Mouse (Mus musculus) forebrain, embryonic 12.5 days (tissue): ENCODE results near the gene Ager. TPM values are rescaled to one million over a fixed set of nuclear protein-coding genes. Genes with fewer than 3 reads are reported as not detected.

Experiments used
- ATAC-seq: fragments of 200-750 bp; cut with Nextera tagmentation; 2 replicates; pipeline ENCODE4 v1.8.0; 2017; ENCODE audit warnings: moderate TSS enrichment; ENCODE audit not compliant: low FRiP score
- H3K27ac ChIP-seq: fragments of 300-500 bp; sonication (generic); 2 replicates; pipeline ENCODE4 v1.5.1; 2016; ENCODE audit warnings: mild to moderate bottlenecking
- H3K27me3 ChIP-seq: fragments of 300-500 bp; sonication (generic); 2 replicates; pipeline ENCODE4 v1.6.1; 2016; ENCODE audit warnings: mild to moderate bottlenecking
- H3K36me3 ChIP-seq: fragments of 300-500 bp; sonication (generic); replicated peaks from 2 replicates; pipeline ENCODE4 v1.6.1; 2016; ENCODE audit warnings: mild to moderate bottlenecking
- H3K4me1 ChIP-seq: fragments of 300-500 bp; sonication (generic); 2 replicates; pipeline ENCODE4 v1.6.1; 2016
- H3K4me2 ChIP-seq: fragments of 300-500 bp; sonication (generic); 2 replicates; pipeline ENCODE4 v1.6.1; 2016; ENCODE audit warnings: mild to moderate bottlenecking, moderate library complexity
- H3K4me3 ChIP-seq: fragments of 300-500 bp; sonication (generic); replicated peaks from 2 replicates; pipeline ENCODE4 v1.5.1; 2016; ENCODE audit warnings: mild to moderate bottlenecking
- H3K9ac ChIP-seq: fragments of 300-500 bp; sonication (generic); 2 replicates; pipeline ENCODE4 v1.6.1; 2016; ENCODE audit warnings: mild to moderate bottlenecking
- H3K9me3 ChIP-seq: fragments of 300-500 bp; sonication (generic); 2 replicates; pipeline ENCODE4 v1.6.1; 2016
- WGBS: fragments of 180-500 bp; shearing (Covaris S2); methylation state at CpG from one replicate; pipeline ENCODE4 v1.1.7; 2016; 5-methylcytosine and 5-hydroxymethylcytosine counted together
- polyA plus RNA-seq: library from polyadenylated mRNA; unstranded; fragments of >200 nt; fragmentation: Nextera tagmentation; extraction: Ambion mirVana; gene quantifications from 2 replicates; pipeline ENCODE4 v1.2.1, GENCODE M21; 2016

The Ager gene
- polyA plus RNA-seq, 1 experiment from 2014 or later = 2.6 TPM

DNA sequence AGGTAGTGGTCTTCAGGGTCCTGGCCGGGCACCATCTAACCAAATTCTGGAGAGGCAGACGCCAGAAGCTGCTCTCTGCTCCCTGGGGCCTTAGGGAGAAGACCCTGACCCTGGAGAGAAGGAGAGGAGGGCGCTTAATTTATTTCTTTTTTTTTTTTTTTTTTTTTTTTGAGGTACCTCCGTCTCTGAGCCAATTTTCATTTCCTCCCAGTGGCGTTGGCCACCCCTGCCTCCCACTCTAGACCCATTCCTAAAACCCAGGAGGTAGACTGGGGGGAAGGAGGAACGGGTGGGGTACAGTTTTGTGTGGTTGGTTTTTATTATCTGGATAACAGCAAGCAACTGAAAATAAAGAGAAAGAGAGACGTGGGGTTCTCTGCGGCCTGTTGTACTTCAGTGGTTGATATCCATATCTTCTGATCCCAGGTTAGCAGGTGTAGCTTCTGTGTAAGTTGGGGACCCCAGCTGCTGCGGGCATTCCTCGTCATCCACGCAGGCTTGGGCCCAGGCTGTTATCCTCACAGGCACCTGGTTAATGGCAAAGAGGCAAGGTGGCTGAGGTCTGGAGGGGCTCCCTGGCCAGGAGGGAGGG, 15.5 kb downstream of the Ager start:
- Histone ChIP-seq H3K4me1 (no peaks in the 10 kb centered on the region; the same call in 1 of the 2 replicates), H3K9me3 (no peaks in the 10 kb centered on the region), H3K9ac (no peak overlapping the region), H3K27ac (no peak overlapping the region), H3K4me3 (no peak overlapping the region), H3K4me2 (no peak overlapping the region), H3K27me3 (no peaks in the 10 kb centered on the region), H3K36me3 (peaks cover 72% of the 10 kb centered on the region)
- 89% methylated on average over 11 of the region's 11 CpGs for WGBS
- no peak for ATAC-seq

DNA sequence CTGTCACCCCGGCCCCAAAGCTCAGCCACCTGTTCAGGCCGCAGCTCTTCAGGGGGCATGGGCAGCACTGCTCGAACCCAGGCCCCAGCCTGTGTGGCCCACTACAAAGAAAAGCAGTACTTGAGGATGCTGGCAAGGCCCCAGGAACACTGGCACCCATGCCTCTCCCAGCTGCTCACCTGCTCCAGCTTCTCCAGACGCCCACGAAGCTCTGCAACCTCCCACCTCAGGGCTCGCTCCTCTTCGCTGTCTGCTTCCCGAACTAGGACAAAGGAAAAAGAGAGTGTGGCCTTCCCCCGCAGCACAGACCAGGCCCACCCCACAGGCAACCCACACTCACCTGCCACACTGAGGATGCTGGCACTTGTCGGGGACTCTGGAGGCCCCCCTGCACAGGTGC, 16.2 kb downstream of the Ager start:
- Histone ChIP-seq H3K4me3 (no peak overlapping the region), H3K4me1 (no peaks in the 10 kb centered on the region; the same call in 1 of the 2 replicates), H3K9ac (no peak overlapping the region), H3K27ac (no peak overlapping the region), H3K36me3 (peaks cover 72% of the 10 kb centered on the region), H3K9me3 (no peaks in the 10 kb centered on the region), H3K27me3 (no peaks in the 10 kb centered on the region), H3K4me2 (no peak overlapping the region)
- ATAC-seq = no peak
- 94% methylated on average over 10 of the region's 10 CpGs for WGBS

GRCm38 (mm10) chr17:34615871-34616270, 18.2 kb downstream of the Ager start, which contains the start of gene Egfl8:
TSS of gene Egfl8 (minus strand) at chr17:34615971.
- no peaks in the 10 kb centered on the region for H3K27me3 ChIP-seq
- no peaks in the 10 kb centered on the region for H3K4me1 ChIP-seq
- no peak for ATAC-seq
- H3K4me3 ChIP-seq = no peak within 1 kb of the TSS
- peaks cover 67% of the 10 kb centered on the region for H3K36me3 ChIP-seq
- H3K9me3 ChIP-seq = no peaks in the 10 kb centered on the region
- 68% methylated on average over 6 of the region's 6 CpGs for WGBS
- 0 out of 2 replicates have a peak within 1 kb of the TSS, but pooled peaks have one; percentile 19 for H3K27ac ChIP-seq
- no peak within 1 kb of the TSS for H3K4me2 ChIP-seq
- H3K9ac ChIP-seq = peak within 1 kb of the TSS; percentile 4; the same call in 1 of the 2 replicates

GRCm38 (mm10) chr17:34618999-34619398, 21.3 kb downstream of the Ager start:
- H3K36me3 ChIP-seq = peaks cover 58% of the 10 kb centered on the region
- no peaks in the 10 kb centered on the region for H3K9me3 ChIP-seq
- H3K27ac ChIP-seq = no peak overlapping the region
- H3K9ac ChIP-seq = no peak overlapping the region
- H3K4me1 ChIP-seq = no peaks in the 10 kb centered on the region
- H3K27me3 ChIP-seq = no peaks in the 10 kb centered on the region
- ATAC-seq = peak; percentile 30; the same call in 1 of the 2 replicates
- 14% methylated on average over 6 of the region's 6 CpGs for WGBS
- H3K4me3 ChIP-seq = no peak overlapping the region
- no peak overlapping the region for H3K4me2 ChIP-seq

DNA sequence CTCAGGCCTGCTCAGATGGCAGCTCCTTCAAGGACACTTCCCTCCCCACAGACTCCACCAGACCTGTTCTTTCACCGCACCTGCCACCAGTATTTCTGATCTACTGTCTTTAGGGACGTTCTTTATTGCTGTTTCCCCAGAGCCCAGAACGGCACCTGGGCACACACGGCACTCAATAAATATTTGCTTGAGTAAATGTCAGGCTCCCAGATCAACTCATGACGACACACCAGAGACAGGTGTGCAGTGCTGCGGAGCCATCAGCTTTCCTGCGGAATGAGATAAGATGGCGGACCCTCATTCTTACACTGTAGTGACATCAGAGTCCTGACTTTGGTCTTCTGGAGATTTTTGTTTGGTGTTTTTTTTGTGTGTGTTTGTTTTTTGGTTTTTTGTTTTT, 23.3 kb downstream of the Ager start:
- Histone ChIP-seq H3K9me3 (no peaks in the 10 kb centered on the region), H3K36me3 (peaks cover 39% of the 10 kb centered on the region), H3K9ac (no peak overlapping the region), H3K4me3 (no peak overlapping the region), H3K27ac (no peak overlapping the region), H3K4me1 (peaks cover 4% of the 10 kb centered on the region), H3K27me3 (no peaks in the 10 kb centered on the region), H3K4me2 (no peak overlapping the region)
- ATAC-seq = no peak
- 89% methylated on average over 8 of the region's 8 CpGs for WGBS

GRCm38 (mm10) chr17:34623161-34623560, 25.5 kb downstream of the Ager start:
- peaks cover 23% of the 10 kb centered on the region for H3K36me3 ChIP-seq
- 90% methylated on average over 9 of the region's 9 CpGs for WGBS
- H3K4me1 ChIP-seq = peaks cover 18% of the 10 kb centered on the region
- ATAC-seq = no peak
- H3K9ac ChIP-seq = no peak overlapping the region
- H3K9me3 ChIP-seq = no peaks in the 10 kb centered on the region
- H3K4me2 ChIP-seq = no peak overlapping the region
- H3K4me3 ChIP-seq = no peak overlapping the region
- no peak overlapping the region for H3K27ac ChIP-seq
- no peaks in the 10 kb centered on the region for H3K27me3 ChIP-seq

DNA sequence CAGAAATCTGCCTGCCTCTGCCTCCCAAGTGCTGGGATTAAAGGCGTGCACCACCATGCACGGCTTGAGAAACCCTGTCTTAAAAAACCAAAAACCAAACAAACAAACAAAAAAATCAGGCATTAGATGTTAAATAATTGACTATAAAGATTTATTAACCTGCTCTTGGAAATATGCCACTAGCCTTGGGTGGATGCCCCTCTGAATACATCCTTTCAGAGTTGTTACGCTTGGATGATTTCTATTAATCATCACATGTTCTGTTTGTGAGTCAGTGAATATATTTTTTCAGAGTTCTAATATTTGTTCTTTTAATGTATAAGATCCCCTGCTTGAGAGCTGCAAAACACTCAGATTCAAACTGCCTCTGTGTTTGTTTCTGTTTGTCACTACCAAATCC, 27.3 kb downstream of the Ager start:
- Histone ChIP-seq H3K36me3 (peaks cover 23% of the 10 kb centered on the region), H3K4me3 (no peak overlapping the region), H3K27me3 (peaks cover 12% of the 10 kb centered on the region), H3K4me1 (peaks cover 37% of the 10 kb centered on the region), H3K4me2 (no peak overlapping the region), H3K9ac (no peak overlapping the region), H3K9me3 (no peaks in the 10 kb centered on the region), H3K27ac (no peak overlapping the region)
- no peak for ATAC-seq
- 96% methylated on average over 3 of the region's 3 CpGs for WGBS

DNA sequence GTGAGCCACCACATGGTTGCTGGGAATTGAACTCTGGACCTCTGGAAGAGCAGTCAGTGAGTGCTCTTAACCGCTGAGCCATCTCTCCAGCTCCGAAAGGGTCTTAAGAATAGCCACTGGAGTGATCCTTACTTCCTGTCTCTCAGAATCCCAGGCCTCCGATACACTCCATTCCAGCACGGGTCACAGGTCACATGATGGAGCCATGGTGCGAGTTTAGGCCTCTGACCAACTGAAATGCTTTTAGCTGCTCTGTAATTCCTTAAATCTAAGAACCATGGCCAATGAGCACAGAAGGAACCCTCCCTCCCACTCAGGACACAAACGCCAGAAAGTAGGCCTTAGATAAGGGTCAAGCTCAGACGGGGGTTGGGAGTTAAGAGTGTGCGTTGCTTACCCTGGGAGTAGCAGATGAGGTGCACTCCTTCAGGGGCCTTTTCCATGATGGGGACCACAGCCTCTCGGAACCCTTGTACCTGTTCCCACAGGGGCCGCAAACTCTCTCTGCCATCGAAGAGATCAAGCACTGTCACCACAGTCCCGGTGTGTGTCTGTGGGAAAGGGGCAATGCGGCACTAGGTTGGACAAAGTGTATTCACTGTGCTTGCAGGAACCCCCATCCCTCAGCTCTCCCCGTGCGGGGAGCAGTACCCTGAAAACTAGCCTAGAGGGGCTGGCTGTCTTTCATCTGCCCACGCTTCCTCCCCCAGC, 28.6 kb downstream of the Ager start:
- peak overlapping the region; percentile 87 for H3K4me2 ChIP-seq
- H3K9me3 ChIP-seq = no peaks in the 10 kb centered on the region
- H3K9ac ChIP-seq = peak overlapping the region; percentile 73
- ATAC-seq = peak; percentile 0; the same call in 1 of the 2 replicates
- WGBS = 57% methylated on average over 16 of the region's 16 CpGs
- H3K4me1 ChIP-seq = peaks cover 49% of the 10 kb centered on the region
- H3K36me3 ChIP-seq = peaks cover 17% of the 10 kb centered on the region
- peak overlapping the region; percentile 71 for H3K4me3 ChIP-seq
- peaks cover 24% of the 10 kb centered on the region for H3K27me3 ChIP-seq
- peak overlapping the region; percentile 92 for H3K27ac ChIP-seq

GRCm38 (mm10) chr17:34626773-34627092, 29.1 kb downstream of the Ager start:
- H3K36me3 ChIP-seq = peaks cover 14% of the 10 kb centered on the region
- H3K4me1 ChIP-seq = peaks cover 54% of the 10 kb centered on the region
- peak overlapping the region; percentile 71 for H3K4me3 ChIP-seq
- under 1% methylated on average over 18 of the region's 18 CpGs for WGBS
- H3K9ac ChIP-seq = peak overlapping the region; percentile 73
- no peaks in the 10 kb centered on the region for H3K9me3 ChIP-seq
- peak overlapping the region; percentile 92 for H3K27ac ChIP-seq
- ATAC-seq = peak; percentile 30
- H3K4me2 ChIP-seq = peak overlapping the region; percentile 87
- H3K27me3 ChIP-seq = peaks cover 30% of the 10 kb centered on the region

DNA sequence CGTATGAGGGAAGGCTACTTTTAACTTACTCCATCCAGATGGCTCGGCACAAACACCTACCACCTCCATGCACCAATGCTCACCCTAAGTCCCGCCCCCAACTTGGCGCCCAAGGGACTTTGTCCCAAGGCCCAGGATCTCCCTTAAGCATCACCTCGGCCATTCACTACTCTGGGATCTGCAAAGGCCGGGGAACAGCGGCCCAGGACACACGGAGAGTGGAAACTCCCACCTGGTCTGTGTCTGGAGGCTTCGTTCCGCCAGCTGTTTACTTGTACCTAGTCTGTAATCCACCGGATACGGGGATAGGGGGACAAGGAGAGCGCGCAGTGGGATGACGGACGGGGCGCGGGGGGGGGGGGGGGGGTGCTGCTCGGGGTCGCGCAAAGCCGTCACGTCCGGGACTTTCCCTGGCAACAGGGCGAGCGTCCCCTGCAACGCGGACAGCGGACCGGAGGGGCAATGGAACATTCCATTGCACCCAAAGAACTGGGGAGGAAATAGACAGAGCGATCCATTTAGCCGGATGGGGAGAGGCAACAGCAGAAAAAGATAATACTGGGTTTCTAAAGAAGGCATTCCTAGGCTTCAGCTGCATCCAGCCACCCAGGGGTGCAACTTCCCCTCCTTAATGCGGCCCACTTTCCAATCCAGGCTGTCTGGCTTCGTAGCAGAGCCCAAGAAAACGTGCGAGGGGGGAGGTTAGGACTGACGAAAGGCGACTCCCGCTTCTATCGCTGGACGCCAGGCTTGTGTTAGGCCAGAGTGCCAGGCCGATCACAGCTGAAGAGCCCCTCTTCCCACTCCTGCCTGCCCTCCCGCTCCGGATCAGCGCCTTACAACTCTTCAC, 29.7 kb downstream of the Ager start:
- H3K4me3 ChIP-seq = peak overlapping the region; percentile 71
- peaks cover 35% of the 10 kb centered on the region for H3K27me3 ChIP-seq
- peak; percentile 67 for ATAC-seq
- under 1% methylated on average over 43 of the region's 45 CpGs for WGBS
- H3K4me2 ChIP-seq = peak overlapping the region; percentile 87
- H3K4me1 ChIP-seq = peaks cover 60% of the 10 kb centered on the region
- H3K9me3 ChIP-seq = no peaks in the 10 kb centered on the region
- H3K27ac ChIP-seq = peak overlapping the region; percentile 92
- H3K36me3 ChIP-seq = peaks cover 9% of the 10 kb centered on the region
- peak overlapping the region; percentile 73 for H3K9ac ChIP-seq

- peak within 1 kb of the TSS; percentile 87 for H3K4me2 ChIP-seq
- peak within 1 kb of the TSS; percentile 92 for H3K27ac ChIP-seq
- H3K9me3 ChIP-seq = no peaks in the 10 kb centered on the region
- H3K4me3 ChIP-seq = peak within 1 kb of the TSS; percentile 71
- H3K4me1 ChIP-seq = peaks cover 64% of the 10 kb centered on the region
- peaks cover 43% of the 10 kb centered on the region for H3K27me3 ChIP-seq
- no peak for ATAC-seq
- H3K36me3 ChIP-seq = peaks cover under 1% of the 10 kb centered on the region; the same call in 1 of the 2 replicates
- H3K9ac ChIP-seq = peak within 1 kb of the TSS; percentile 73
- 6% methylated on average over 29 of the region's 29 CpGs for WGBS
Measured at GRCm38 (mm10) chr17:34627943-34628643, 30.4 kb downstream of the Ager start, which contains the start of gene Ppt2. TSS of gene Ppt2 (minus strand) at chr17:34628510.

DNA sequence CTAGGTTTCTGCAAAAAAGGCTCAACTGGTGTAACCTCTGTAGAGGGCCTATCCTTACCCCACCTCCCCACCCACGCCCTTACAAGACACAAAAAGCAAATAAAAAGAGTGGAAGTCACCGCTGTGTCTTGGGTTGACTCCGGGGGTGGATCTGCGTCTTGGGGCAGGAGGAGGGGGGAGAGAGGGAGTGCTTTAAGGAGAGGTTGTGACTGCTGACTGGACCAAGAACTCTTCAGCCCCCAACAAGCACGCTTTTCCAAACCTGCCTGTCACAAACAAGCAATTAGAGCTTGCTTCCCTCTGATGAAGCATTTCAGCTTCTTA, 30.9 kb downstream of the Ager start:
- Histone ChIP-seq H3K4me1 (peaks cover 64% of the 10 kb centered on the region), H3K4me3 (peak overlapping the region; percentile 71), H3K36me3 (no peaks in the 10 kb centered on the region; the same call in 1 of the 2 replicates), H3K4me2 (peak overlapping the region; percentile 87), H3K9ac (peak overlapping the region; percentile 73), H3K27me3 (peaks cover 48% of the 10 kb centered on the region), H3K27ac (peak overlapping the region; percentile 92), H3K9me3 (no peaks in the 10 kb centered on the region)
- WGBS = 12% methylated on average over 5 of the region's 5 CpGs
- ATAC-seq = no peak
